Mouse (Mus musculus): Measurements from ENCODE around the gene Plekha1. TPM values are rescaled to one million over a fixed set of nuclear protein-coding genes. Genes with fewer than 3 reads are reported as not detected.

Gene Plekha1
- polyA plus RNA-seq, 1 experiment, result 13.4 TPM

DNA sequence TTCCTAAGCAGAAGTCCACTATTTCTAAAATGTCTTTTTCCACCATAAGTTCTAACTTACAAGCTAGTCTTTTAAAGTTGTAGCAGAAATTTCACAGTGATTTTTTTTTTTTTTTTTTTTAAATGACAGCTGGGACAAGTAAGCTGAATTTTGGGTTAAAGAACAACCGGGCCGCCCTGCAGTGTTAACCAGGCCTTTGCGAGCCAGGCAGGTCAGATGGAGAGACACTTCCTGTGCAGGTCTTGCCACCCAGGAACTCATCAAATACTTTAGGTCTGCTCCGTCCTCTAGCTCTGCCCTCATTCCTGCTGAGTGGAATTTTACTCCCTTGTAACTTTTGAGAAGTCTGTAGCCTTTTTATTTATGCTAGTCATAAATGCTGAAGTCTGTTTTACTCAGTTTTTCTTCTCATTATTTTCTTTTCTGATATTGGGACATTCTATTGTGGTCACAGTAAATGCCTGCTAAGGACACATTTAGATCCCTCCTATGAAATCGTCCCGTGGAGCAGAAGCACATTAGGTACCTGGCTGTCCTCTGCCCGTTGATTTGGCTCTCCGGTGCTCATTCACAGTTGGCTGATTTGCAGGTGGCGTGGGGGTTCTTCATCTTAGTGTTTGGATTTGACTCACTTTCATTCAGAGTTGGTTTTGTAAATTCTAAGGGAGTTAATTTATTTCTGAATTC is 29.5 kb downstream of the Plekha1 start:
- Histone ChIP-seq H3ac (ENCODE audit: control insufficient read depth, insufficient read length) (no peak overlapping the region), H3K27me3 (ENCODE audit: control insufficient read depth, insufficient read depth, insufficient read length) (no peaks in the 10 kb centered on the region), H3K4me2 (ENCODE audit: low read depth) (no peak overlapping the region), H3K36me3 (ENCODE audit: control insufficient read depth, insufficient read depth) (peaks cover 41% of the 10 kb centered on the region), H3K79me2 (ENCODE audit: control insufficient read depth, insufficient read depth) (no peaks in the 10 kb centered on the region), H3K4me3 (no peak overlapping the region)
- TF ChIP-seq TCF12 (IDR thresholded peaks at IDR 0.05; ENCODE audit: insufficient read depth, poor library complexity, severe bottlenecking), result no peak
- TF ChIP-seq TCF3 (IDR thresholded peaks at IDR 0.05; ENCODE audit: insufficient read length, low read depth), result no peak
- no peak for TF ChIP-seq POLR2AphosphoS2 (IDR thresholded peaks at IDR 0.05; ENCODE audit: insufficient read length, low read depth)
- TF ChIP-seq MYOG (IDR thresholded peaks at IDR 0.05; ENCODE audit: control insufficient read depth in 1 of 3, insufficient read depth in 1 of 3, insufficient read length in 2 of 3, low read depth in 2 of 3), result no peak
- TF ChIP-seq E2F4 (IDR thresholded peaks at IDR 0.05; ENCODE audit: insufficient read depth), result no peak
- no peak for TF ChIP-seq POLR2A (IDR thresholded peaks at IDR 0.05; ENCODE audit: insufficient read length, low read depth)
- TF ChIP-seq MYOD1 (IDR thresholded peaks at IDR 0.05; ENCODE audit: control insufficient read depth in 1 of 3, insufficient read length in 2 of 3, low read depth in 2 of 3), result no peak
- TF ChIP-seq CEBPB (IDR thresholded peaks at IDR 0.05; ENCODE audit: insufficient read depth, poor library complexity, severe bottlenecking), result no peak
- TF ChIP-seq REST (IDR thresholded peaks at IDR 0.05; ENCODE audit: insufficient read depth, insufficient read length), result no peak
- TF ChIP-seq MAX (IDR thresholded peaks at IDR 0.05; ENCODE audit: low read depth), result no peak
- no peak for TF ChIP-seq USF1 (IDR thresholded peaks at IDR 0.05; ENCODE audit: low read depth)
- TF ChIP-seq SRF (IDR thresholded peaks at IDR 0.05; ENCODE audit: control insufficient read depth, insufficient read length, low read depth), result no peak

DNA sequence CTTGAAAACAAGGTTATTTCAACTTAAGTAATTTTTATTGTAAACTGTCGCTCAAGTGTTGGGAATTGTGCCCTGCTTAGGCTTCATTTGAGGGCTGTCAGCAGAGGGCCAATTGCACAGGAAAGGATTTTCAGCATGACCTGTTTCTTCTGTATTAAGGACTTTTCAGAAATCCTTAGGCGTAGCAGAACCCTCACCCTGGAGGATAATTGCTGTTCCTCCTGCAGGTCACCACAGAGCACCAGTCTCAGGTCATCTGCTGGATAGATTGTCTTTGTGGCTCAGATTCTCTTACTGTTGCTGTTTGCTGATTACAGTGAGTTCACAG is 30.0 kb downstream of the Plekha1 start:
- H3K79me2 ChIP-seq (ENCODE audit: control insufficient read depth, insufficient read depth), result no peaks in the 10 kb centered on the region
- no peak for TF ChIP-seq MYOD1 (IDR thresholded peaks at IDR 0.05; ENCODE audit: control insufficient read depth in 1 of 3, insufficient read length in 2 of 3, low read depth in 2 of 3)
- no peak for TF ChIP-seq REST (IDR thresholded peaks at IDR 0.05; ENCODE audit: insufficient read depth, insufficient read length)
- no peak for TF ChIP-seq CEBPB (IDR thresholded peaks at IDR 0.05; ENCODE audit: insufficient read depth, poor library complexity, severe bottlenecking)
- no peak for TF ChIP-seq TCF12 (IDR thresholded peaks at IDR 0.05; ENCODE audit: insufficient read depth, poor library complexity, severe bottlenecking)
- TF ChIP-seq MAX (IDR thresholded peaks at IDR 0.05; ENCODE audit: low read depth), result no peak
- TF ChIP-seq E2F4 (IDR thresholded peaks at IDR 0.05; ENCODE audit: insufficient read depth), result no peak
- no peak for TF ChIP-seq POLR2A (IDR thresholded peaks at IDR 0.05; ENCODE audit: insufficient read length, low read depth)
- no peak for TF ChIP-seq MYOG (IDR thresholded peaks at IDR 0.05; ENCODE audit: control insufficient read depth in 1 of 3, insufficient read depth in 1 of 3, insufficient read length in 2 of 3, low read depth in 2 of 3)
- no peak for TF ChIP-seq TCF3 (IDR thresholded peaks at IDR 0.05; ENCODE audit: insufficient read length, low read depth)
- no peak for TF ChIP-seq SRF (IDR thresholded peaks at IDR 0.05; ENCODE audit: control insufficient read depth, insufficient read length, low read depth)
- TF ChIP-seq POLR2AphosphoS2 (IDR thresholded peaks at IDR 0.05; ENCODE audit: insufficient read length, low read depth), result no peak
- TF ChIP-seq USF1 (IDR thresholded peaks at IDR 0.05; ENCODE audit: low read depth), result no peak
- no peak overlapping the region for H3ac ChIP-seq (ENCODE audit: control insufficient read depth, insufficient read length)
- H3K4me2 ChIP-seq (ENCODE audit: low read depth), result no peak overlapping the region
- no peaks in the 10 kb centered on the region for H3K27me3 ChIP-seq (ENCODE audit: control insufficient read depth, insufficient read depth, insufficient read length)
- H3K4me3 ChIP-seq, result no peak overlapping the region
- H3K36me3 ChIP-seq (ENCODE audit: control insufficient read depth, insufficient read depth), result peaks cover 39% of the 10 kb centered on the region

DNA sequence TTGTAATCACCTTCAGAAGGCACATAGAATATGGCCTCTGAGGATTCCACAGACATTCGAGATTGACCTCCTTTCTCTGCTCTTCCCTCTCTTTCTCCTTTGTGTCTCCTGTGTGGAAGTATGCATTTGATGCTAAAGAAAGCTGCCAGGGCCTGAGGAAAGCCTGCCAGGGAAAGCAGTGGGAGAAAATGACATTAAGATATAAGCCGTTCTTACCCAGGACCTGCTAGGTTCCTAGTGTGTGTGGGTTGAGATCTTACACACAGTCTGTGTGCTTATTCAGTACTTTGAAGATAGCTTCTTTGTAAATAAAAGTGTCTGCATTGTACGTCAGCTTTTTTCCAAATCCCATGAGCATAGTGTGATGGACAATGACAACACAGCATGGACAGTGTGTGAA is 30.5 kb downstream of the Plekha1 start:
- no peaks in the 10 kb centered on the region for H3K27me3 ChIP-seq (ENCODE audit: control insufficient read depth, insufficient read depth, insufficient read length)
- H3K4me3 ChIP-seq, result no peak overlapping the region
- no peaks in the 10 kb centered on the region for H3K79me2 ChIP-seq (ENCODE audit: control insufficient read depth, insufficient read depth)
- H3ac ChIP-seq (ENCODE audit: control insufficient read depth, insufficient read length), result no peak overlapping the region
- peaks cover 41% of the 10 kb centered on the region for H3K36me3 ChIP-seq (ENCODE audit: control insufficient read depth, insufficient read depth)
- H3K4me2 ChIP-seq (ENCODE audit: low read depth), result no peak overlapping the region
- TF ChIP-seq TCF3 (IDR thresholded peaks at IDR 0.05; ENCODE audit: insufficient read length, low read depth), result no peak
- TF ChIP-seq MYOG (IDR thresholded peaks at IDR 0.05; ENCODE audit: control insufficient read depth in 1 of 3, insufficient read depth in 1 of 3, insufficient read length in 2 of 3, low read depth in 2 of 3), result no peak
- TF ChIP-seq MAX (IDR thresholded peaks at IDR 0.05; ENCODE audit: low read depth), result no peak
- no peak for TF ChIP-seq REST (IDR thresholded peaks at IDR 0.05; ENCODE audit: insufficient read depth, insufficient read length)
- TF ChIP-seq CEBPB (IDR thresholded peaks at IDR 0.05; ENCODE audit: insufficient read depth, poor library complexity, severe bottlenecking), result no peak
- no peak for TF ChIP-seq POLR2A (IDR thresholded peaks at IDR 0.05; ENCODE audit: insufficient read length, low read depth)
- TF ChIP-seq MYOD1 (IDR thresholded peaks at IDR 0.05; ENCODE audit: control insufficient read depth in 1 of 3, insufficient read length in 2 of 3, low read depth in 2 of 3), result no peak
- TF ChIP-seq POLR2AphosphoS2 (IDR thresholded peaks at IDR 0.05; ENCODE audit: insufficient read length, low read depth), result no peak
- TF ChIP-seq USF1 (IDR thresholded peaks at IDR 0.05; ENCODE audit: low read depth), result no peak
- TF ChIP-seq E2F4 (IDR thresholded peaks at IDR 0.05; ENCODE audit: insufficient read depth), result no peak
- TF ChIP-seq SRF (IDR thresholded peaks at IDR 0.05; ENCODE audit: control insufficient read depth, insufficient read length, low read depth), result no peak
- no peak for TF ChIP-seq TCF12 (IDR thresholded peaks at IDR 0.05; ENCODE audit: insufficient read depth, poor library complexity, severe bottlenecking)

DNA sequence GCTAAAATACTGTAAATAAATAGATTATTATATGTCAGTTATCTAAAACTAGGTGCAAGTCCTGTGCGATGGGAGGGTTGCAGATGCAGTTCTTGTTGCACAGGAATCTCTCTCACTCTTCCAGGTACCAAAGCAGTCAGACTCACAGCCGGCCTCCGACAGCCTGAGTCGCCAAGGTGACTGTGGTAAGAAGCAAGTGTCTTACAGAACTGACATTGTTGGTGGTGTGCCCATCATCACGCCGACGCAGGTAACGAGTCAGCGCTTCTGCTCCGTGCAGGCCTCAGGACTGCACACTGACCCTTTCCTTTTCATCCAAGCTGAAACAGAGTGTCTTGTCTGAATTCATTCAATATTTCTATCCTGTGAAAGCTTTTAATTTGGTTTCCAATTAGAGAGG is 31.6 kb downstream of the Plekha1 start:
- Histone ChIP-seq H3K36me3 (ENCODE audit: control insufficient read depth, insufficient read depth) (peaks cover 31% of the 10 kb centered on the region), H3K79me2 (ENCODE audit: control insufficient read depth, insufficient read depth) (no peaks in the 10 kb centered on the region), H3K27me3 (ENCODE audit: control insufficient read depth, insufficient read depth, insufficient read length) (no peaks in the 10 kb centered on the region), H3K4me3 (no peak overlapping the region), H3K4me2 (ENCODE audit: low read depth) (no peak overlapping the region), H3ac (ENCODE audit: control insufficient read depth, insufficient read length) (no peak overlapping the region)
- no peak for TF ChIP-seq POLR2AphosphoS2 (IDR thresholded peaks at IDR 0.05; ENCODE audit: insufficient read length, low read depth)
- no peak for TF ChIP-seq E2F4 (IDR thresholded peaks at IDR 0.05; ENCODE audit: insufficient read depth)

DNA sequence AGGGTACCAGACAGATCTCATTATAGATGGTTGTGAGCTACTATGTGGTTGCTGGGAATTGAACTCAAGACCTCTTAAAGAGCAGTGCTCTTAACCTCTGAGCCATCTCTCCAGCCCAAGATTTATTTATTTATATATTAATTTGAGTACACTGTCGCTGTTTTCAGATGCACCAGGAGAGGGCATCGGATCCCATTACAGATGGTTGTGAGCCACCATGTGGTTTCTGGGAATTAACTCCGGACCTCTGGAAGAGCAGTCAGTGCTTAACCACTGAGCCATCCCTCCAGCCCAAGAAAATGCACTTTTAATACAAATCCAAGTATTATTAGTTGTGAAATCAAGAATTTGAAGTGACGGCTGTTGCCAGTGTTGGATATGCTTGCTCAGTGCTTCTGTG is 32.8 kb downstream of the Plekha1 start:
- H3K4me2 ChIP-seq (ENCODE audit: low read depth), result no peak overlapping the region
- H3K36me3 ChIP-seq (ENCODE audit: control insufficient read depth, insufficient read depth), result peaks cover 33% of the 10 kb centered on the region

More for the DNA sequence above, 32.8 kb downstream of the Plekha1 start:
- H3ac ChIP-seq (ENCODE audit: control insufficient read depth, insufficient read length), result no peak overlapping the region
- no peaks in the 10 kb centered on the region for H3K79me2 ChIP-seq (ENCODE audit: control insufficient read depth, insufficient read depth)
- no peaks in the 10 kb centered on the region for H3K27me3 ChIP-seq (ENCODE audit: control insufficient read depth, insufficient read depth, insufficient read length)
- H3K4me3 ChIP-seq, result no peak overlapping the region
- TF ChIP-seq TCF12 (IDR thresholded peaks at IDR 0.05; ENCODE audit: insufficient read depth, poor library complexity, severe bottlenecking), result no peak
- TF ChIP-seq REST (IDR thresholded peaks at IDR 0.05; ENCODE audit: insufficient read depth, insufficient read length), result no peak
- no peak for TF ChIP-seq MYOD1 (IDR thresholded peaks at IDR 0.05; ENCODE audit: control insufficient read depth in 1 of 3, insufficient read length in 2 of 3, low read depth in 2 of 3)
- TF ChIP-seq TCF3 (IDR thresholded peaks at IDR 0.05; ENCODE audit: insufficient read length, low read depth), result no peak
- no peak for TF ChIP-seq MYOG (IDR thresholded peaks at IDR 0.05; ENCODE audit: control insufficient read depth in 1 of 3, insufficient read depth in 1 of 3, insufficient read length in 2 of 3, low read depth in 2 of 3)
- TF ChIP-seq CEBPB (IDR thresholded peaks at IDR 0.05; ENCODE audit: insufficient read depth, poor library complexity, severe bottlenecking), result no peak
- TF ChIP-seq E2F4 (IDR thresholded peaks at IDR 0.05; ENCODE audit: insufficient read depth), result no peak
- TF ChIP-seq POLR2AphosphoS2 (IDR thresholded peaks at IDR 0.05; ENCODE audit: insufficient read length, low read depth), result no peak
- TF ChIP-seq SRF (IDR thresholded peaks at IDR 0.05; ENCODE audit: control insufficient read depth, insufficient read length, low read depth), result no peak
- TF ChIP-seq USF1 (IDR thresholded peaks at IDR 0.05; ENCODE audit: low read depth), result no peak
- TF ChIP-seq POLR2A (IDR thresholded peaks at IDR 0.05; ENCODE audit: insufficient read length, low read depth), result no peak
